ENCODE assay signal across 9 mouse cellular contexts in the genomic region with DNA sequence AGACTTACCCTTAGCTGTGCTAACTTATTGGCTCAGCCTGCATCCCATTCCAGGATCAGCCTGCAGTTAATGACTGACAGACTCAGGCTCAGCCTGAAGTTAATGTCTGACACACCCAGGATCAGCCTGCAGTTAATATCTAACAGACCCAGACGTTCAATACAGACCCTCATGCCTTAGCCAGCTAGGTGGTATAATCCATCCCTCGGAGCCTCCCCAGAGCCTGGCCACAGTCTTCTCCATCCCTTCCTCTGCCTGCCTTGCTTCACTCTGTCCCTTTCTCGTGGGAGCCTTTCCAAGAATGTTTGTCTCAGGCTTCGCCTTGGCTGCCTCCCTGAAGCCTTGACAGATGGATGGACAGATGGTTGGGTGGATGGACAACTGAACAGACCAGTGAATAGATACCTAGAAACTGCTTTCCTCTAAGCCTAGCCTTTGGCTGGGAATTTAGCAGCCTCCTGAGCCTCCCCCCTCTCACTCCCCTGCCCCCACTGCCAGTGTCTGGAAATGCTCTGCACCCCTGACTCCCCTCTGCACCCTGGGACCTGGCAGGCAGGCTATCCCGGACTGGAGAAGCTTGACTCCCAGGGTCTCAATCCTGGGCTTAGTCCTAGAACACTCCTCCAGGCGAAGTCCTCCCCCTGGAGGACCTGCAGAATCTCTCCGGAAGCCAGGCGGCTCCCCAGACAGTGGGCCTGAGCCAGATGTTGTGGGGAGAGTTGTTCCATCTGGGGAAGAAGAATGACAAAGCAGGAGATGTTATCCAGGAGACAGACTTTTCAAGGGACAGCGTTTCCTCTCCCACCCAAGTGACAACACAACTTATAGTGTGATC. TPM values are rescaled to one million over a fixed set of nuclear protein-coding genes. Genes with fewer than 3 reads are reported as not detected.
A peak's percentile ranks its signal among the peaks of the same experiment; 100 is the strongest.
DNase-seq lines count a peak whose midpoint lies in the region; ATAC-seq lines count a peak whose summit lies in the region.
"Had no signal": no experiment of that assay in that cellular context is flagged by ENCODE, and none has a peak within 500 bp of the region (broad histone marks: within the 10 kb centered on the region; RNA-seq: fewer than 3 reads in every experiment).

No protein-coding gene starts in this region.

- DNase-seq in urinary bladder, postnatal 14 days (ENCODE audit: low spot score): peak; percentile 24
- DNase-seq in urinary bladder, adult 18-20 months (ENCODE audit: low spot score in 2 of 2): no peak
- peak; percentile 60 for DNase-seq in kidney, adult 18-20 months
- DNase-seq in adrenal gland, postnatal 14 days: no peak
- no peak for DNase-seq in frontal cortex, adult 2 months (ENCODE audit: extremely low spot score in 1 of 2, low spot score in 1 of 2)
- no peak for DNase-seq in adrenal gland, postnatal 4 days (ENCODE audit: low spot score in 2 of 2)

- H3K27me3 ChIP-seq in forebrain, embryonic 13.5 days: no peaks in the 10 kb centered on the region
- no peaks in the 10 kb centered on the region for H3K27me3 ChIP-seq in forebrain, embryonic 12.5 days

- H3K4me2 ChIP-seq in forebrain, embryonic 13.5 days: no peak overlapping the region
- no peak overlapping the region for H3K4me2 ChIP-seq in forebrain, embryonic 12.5 days

- H3K4me1 ChIP-seq in forebrain, embryonic 13.5 days: peaks cover 9% of the 10 kb centered on the region; the same call in 1 of the 2 replicates
- H3K4me1 ChIP-seq in forebrain, embryonic 12.5 days: peaks cover 8% of the 10 kb centered on the region; the same call in 1 of the 2 replicates

- H3K27ac ChIP-seq in forebrain, embryonic 13.5 days: no peak overlapping the region
- no peak overlapping the region for H3K27ac ChIP-seq in forebrain, embryonic 12.5 days

- 0 out of 2 replicates have a peak, but pooled peaks have one; percentile 19 for ATAC-seq in forebrain, embryonic 13.5 days
- no peak for ATAC-seq in forebrain, embryonic 12.5 days (ENCODE audit: low FRiP score)
- ATAC-seq: midbrain, embryonic 16.5 days had no signal

- no peaks in the 10 kb centered on the region for H3K9me3 ChIP-seq in forebrain, embryonic 13.5 days (replicated peaks)
- H3K9me3 ChIP-seq in forebrain, embryonic 12.5 days: no peaks in the 10 kb centered on the region

- WGBS in forebrain, embryonic 13.5 days: 68% methylated on average over 9 of the region's 9 CpGs
- WGBS in forebrain, embryonic 12.5 days: 74% methylated on average over 9 of the region's 9 CpGs

- no peak overlapping the region for H3K4me3 ChIP-seq in forebrain, embryonic 13.5 days
- H3K4me3 ChIP-seq in forebrain, embryonic 12.5 days (replicated peaks): no peak overlapping the region

- no peaks in the 10 kb centered on the region for H3K36me3 ChIP-seq in forebrain, embryonic 13.5 days (ENCODE audit: poor library complexity, severe bottlenecking)
- no peaks in the 10 kb centered on the region for H3K36me3 ChIP-seq in forebrain, embryonic 12.5 days (replicated peaks)

- H3K9ac ChIP-seq in forebrain, embryonic 13.5 days: no peak overlapping the region
- H3K9ac ChIP-seq in forebrain, embryonic 12.5 days: no peak overlapping the region

RNA-seq across cellular contexts. Expression of a gene that starts 13.5 kb away (rescaled TPM):
- polyA plus RNA-seq in forebrain, embryonic 13.5 days (2015; fragmentation: Nextera tagmentation; extraction: Ambion mirVana): 2.3 and 2.7 TPM in 2 replicates
- 3.3 and 3.4 TPM in 2 replicates for polyA plus RNA-seq in forebrain, embryonic 12.5 days (2016; fragmentation: Nextera tagmentation; extraction: Ambion mirVana)
- 2.0 and 2.4 TPM in 2 replicates for total RNA-seq in adrenal gland, postnatal 14 days (2021)
- 3.7 and 4.5 TPM in 2 replicates for polyA plus RNA-seq in frontal cortex, adult 2 months (2012; rRNA removed)
- total RNA-seq in adrenal gland, postnatal 4 days (2021): 1 to 10 TPM; 5.1 to 6.1 TPM

RNA-seq across cellular contexts. Expression of a gene that starts 42.4 kb away (rescaled TPM):
- polyA plus RNA-seq in forebrain, embryonic 13.5 days (2015; fragmentation: Nextera tagmentation; extraction: Ambion mirVana): not detected in 2 replicates
- not detected in 2 replicates for polyA plus RNA-seq in forebrain, embryonic 12.5 days (2016; fragmentation: Nextera tagmentation; extraction: Ambion mirVana)
- not detected in 2 replicates for total RNA-seq in adrenal gland, postnatal 14 days (2021)
- not detected in 2 replicates for polyA plus RNA-seq in frontal cortex, adult 2 months (2012; rRNA removed)
- total RNA-seq in adrenal gland, postnatal 4 days (2021): not detected
- polyA plus RNA-seq: midbrain, embryonic 16.5 days had no signal

Comparison
In these comparisons a context has a peak if more than half of its experiments do, and no peak if none do; other contexts are left out.
1. DNase-seq: peak in urinary bladder, postnatal 14 days (single experiment) and kidney, adult 18-20 months (single experiment); none in urinary bladder, adult 18-20 months (0 of 2), adrenal gland, postnatal 14 days (single experiment), frontal cortex, adult 2 months (0 of 2) and adrenal gland, postnatal 4 days (0 of 2).